Mouse (Mus musculus): ENCODE results near the gene Sergef. TPM values are rescaled to one million over a fixed set of nuclear protein-coding genes. Genes with fewer than 3 reads are reported as not detected.

The Sergef gene
- total RNA-seq, 2 experiments from 2014 or later, result 42.4 to 45.4 TPM

DNA sequence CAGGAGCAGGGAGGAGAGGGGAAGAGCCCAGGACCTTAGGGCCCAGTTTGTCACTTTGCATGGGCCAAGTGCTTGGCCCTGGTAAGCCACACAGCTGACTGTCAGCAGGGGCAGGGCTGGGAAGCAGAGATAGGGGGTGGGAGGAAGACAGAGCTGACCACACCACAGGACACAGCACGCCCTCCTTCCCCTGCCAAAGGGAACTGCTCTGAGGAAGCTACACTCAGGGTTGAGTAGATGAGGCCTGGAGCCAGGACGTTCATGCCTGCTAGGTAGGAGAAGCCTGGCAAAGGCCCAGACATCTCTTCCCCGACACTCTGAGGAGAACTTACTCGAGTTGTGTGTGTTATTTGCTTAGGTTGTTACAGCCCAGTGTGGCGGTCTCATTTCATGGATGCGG, 193.7 kb downstream of the Sergef start:
- DNase-seq, result no peak

DNA sequence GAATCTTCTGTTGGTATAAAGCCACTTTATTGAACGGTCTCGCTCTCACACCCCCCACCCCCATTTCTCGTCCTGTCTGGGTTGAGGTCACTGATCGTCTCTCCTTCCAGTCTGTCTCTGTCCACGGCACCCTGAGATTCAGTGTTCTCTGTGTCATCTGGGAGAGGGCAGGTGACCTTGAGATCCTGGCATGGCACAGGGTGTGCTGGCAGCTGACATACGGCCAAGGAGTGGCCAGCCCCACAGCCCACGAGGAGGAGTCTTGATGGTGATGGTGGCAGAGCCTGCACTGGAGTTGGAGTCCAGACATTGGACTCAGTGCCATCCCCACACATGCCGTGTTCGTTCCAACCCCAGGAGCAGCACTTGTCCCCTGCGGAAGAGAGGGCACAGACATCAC, 196.4 kb downstream of the Sergef start:
- DNase-seq, result no peak

DNA sequence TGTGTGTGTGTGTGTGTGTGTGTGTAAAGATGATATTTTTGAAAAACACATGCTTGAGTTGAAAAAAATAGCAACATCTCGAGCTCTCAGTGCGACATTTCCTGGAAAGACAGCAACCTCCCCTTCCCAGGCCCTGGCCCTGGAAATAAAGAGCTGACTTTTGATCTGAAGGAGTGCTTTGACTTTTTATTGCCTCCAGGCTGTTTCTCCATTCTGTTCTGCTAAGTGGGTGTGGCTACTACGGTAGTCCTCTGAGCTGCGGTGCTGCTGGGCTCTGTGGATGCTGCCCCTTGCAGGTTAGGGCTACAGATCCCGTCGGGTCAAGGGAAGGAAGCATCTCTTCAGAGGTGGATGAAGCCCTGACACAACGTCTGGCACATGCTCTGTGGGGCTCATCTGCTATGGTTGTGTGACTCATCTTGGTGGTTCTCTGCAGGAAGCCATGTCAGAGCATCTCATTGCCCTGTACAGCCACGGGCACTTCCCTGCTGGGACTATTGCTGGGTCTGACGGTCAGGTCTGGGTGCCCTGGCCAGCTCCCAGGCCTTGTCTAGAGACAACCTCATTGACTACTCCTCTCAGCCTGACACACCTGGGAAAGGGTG, 201.0 kb downstream of the Sergef start:
- no peak for DNase-seq

DNA sequence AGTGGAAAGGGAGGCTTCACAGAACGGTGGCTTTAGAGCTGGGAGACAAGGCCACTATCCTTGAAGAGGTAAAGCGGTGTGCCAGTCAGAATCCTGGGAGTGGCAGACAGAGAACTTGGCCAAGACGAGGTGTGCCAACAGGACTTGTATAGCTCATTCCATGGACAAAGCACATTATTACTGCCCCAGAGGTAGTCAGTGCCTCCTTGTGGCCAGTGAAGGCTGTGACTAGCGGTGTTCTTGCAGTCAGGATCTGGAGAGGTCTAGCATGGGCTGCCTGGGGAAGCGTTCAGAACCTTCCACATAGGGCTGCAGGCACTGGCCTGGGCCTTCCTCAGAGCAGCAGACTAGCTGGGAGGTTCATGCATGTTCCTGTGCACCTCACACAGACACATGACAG, 203.8 kb downstream of the Sergef start:
- DNase-seq, result no peak

DNA sequence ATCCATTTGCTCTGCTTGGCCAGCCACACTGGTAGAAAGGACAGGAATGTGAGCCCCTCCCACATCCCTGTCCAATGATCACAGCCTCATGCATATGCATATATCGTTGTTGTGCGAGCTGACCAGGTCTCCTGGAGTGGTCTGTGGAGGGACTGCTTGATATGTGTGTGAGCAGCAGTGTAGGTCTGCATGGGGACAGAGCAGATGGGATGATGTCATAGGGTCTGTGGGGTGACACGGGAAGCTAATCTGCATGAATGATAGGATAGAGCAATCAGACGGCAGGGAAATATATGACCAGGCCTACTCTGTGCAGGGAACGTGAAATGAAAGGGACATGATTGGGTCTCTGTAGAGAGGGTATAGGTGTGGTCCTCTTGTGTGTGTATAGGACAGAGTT, 205.7 kb downstream of the Sergef start:
- DNase-seq, result no peak

DNA sequence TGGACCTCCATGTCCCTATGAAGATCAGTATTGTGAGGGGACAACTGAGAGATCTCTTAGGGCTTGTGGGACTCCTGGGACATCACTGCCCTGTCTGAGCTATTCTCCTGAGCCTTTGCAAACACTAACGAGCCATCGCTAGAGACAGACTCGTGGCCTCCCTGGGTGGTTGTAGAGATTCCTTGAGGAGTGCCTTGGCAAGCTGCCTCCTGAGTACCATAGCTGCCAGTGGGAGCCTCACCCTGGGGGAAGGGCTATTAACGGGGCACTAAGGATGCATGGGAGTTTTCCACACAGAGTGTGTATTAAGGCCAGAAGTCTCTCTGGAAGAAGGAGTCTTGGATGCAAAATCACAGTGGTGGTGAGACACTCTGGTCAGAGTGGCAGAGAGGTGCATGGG, 214.6 kb downstream of the Sergef start:
- no peak for DNase-seq

DNA sequence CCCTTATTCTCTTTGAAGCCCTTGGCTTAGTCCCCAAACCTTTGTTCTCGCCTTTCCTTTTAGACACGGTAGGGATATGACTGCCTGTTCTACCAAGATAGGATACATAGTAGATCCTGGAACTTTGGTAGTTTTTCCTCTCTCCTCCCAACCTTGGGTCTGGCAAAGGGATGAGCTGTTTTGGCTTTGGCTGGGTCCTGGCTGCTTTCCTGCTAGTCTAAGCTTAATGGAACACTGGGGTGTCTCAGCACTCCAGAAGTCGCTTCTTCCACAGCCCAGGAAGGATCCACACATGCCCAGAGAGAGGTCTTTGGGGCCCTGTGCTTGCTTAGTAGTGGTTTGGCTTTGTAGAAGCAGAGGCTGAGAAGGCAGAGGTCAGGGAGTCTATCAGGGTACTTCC, 215.7 kb downstream of the Sergef start:
- DNase-seq, result no peak

DNA sequence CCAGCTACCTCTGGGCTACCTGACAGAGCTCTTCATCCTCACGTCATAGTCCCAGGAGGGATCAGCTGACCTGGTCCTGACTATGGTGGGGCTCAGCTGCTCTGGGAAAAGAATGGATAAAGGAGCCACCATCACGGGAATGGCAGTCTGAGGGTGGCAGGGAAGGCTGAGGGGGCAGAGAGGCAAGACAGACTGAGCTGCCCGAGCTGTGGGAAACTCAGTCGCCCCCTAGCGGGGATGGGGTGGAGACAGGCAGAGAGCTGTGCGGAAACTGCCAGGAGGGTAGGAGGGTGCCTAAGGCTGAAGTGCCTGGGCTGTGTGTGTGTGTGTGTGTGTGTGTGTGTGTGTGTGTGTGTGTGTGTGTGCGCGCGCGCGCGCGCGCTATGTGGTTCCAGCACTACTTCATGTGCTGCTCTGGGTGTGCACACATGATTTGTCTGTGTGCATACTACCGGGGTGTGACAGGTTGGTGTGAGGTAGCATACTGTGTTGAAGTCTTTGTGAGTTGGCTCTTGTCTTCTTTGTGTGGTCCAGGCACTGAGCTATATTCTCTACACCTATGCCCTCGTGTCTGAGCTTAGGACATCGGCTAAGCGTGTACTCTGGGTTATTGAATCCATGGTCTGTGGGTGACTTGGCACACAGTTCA, 216.7 kb downstream of the Sergef start:
- DNase-seq, result peak; percentile 76 to 78

DNA sequence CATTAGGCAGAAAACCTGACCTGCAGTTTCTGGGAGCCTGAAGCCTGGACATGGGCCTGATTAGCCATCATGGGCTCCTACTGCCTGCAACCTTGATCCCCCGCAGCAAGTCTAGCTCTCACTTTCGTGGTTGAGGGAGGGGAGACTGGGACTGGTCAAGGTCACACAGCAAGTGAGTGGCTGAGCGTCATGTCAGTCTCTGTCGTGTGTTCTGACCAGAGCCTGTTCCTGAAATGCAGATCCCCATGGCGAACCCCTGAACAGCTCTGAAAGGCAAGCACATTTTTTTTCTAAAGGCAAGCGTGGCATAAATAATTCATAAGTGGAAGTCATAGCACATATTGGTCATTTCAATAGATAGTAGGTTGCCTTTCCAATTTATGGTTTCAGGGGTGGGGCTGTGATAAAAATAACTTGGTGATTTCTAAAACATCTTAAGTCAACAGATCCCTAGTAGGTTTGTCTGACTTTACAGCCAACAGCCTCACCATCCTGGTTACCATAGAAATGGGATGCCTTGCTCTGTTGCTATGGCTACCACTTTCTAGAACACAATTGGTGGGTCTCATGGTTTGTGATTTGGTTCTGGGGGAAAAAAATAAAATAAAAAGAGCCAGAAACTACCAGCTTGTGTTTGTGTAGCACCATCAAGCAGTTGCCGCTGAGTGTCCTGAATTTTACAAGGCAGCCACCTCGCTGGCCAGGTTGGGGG, 217.4 kb downstream of the Sergef start:
- peak in 1 of 2 experiments; percentile 35 for DNase-seq

DNA sequence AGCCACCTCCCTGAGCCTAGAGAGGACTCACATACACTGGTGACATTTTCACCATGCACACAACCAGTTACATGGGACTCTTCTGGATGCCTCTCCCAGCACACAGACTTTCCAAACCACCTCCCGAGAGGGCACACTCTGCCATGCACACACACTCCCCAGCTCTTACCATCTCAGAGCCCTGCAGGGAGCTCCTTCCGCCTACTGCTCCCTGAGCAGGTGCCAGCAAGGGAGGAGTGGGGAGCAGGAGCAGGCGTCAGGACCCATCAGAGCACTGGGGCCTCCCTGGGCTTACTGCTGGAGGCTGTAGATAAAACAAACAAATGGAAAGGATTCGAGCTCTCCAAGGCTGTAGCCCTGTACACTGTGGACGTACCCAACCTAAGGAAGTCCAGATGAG, 218.1 kb downstream of the Sergef start:
- no peak for DNase-seq

DNA sequence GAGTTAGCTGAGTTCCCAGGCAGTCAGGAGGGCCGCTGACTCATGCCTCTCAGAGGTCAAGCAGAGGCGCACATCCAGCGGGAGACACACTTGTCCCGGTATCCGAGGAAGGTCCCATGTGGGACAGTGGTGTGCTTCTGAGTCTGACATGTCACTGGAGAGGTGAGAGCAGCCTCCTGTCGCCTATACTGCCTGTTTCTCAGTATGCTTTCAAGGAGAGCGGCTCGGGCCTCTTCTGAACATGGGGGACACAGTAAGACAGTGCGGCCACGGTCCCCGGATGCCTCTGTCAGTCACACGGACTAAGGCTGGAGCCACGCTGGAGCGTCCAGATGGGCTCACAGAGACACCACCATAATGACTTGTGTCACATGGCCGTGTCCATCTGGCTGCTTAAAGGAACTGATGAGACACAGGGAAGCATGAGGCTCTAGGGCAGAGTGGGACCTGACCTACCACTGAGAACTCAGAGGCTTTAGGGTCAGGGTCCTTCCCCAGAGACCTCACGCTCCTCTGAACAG, 221.4 kb downstream of the Sergef start:
- no peak for DNase-seq

DNA sequence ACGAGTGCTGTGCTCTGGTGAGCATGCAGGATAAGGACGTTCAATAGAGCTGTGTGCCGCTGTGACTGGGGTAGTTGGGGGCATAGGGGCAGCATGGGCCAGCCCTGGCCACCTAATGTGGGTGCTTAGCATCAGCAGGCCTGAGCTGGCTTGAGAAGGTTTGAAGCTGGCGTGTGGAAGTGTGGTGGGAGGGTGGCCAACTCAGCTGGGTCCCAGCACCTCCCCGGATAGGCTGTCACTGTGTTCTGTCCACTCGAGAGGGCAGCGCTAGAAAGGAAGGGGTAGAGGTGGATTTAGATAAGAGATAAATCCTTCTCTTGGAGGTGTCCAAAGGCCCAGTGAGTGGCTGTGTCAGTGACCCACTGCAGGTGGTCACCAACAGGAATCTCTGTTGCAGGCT, 222.1 kb downstream of the Sergef start:
- no peak for DNase-seq

DNA sequence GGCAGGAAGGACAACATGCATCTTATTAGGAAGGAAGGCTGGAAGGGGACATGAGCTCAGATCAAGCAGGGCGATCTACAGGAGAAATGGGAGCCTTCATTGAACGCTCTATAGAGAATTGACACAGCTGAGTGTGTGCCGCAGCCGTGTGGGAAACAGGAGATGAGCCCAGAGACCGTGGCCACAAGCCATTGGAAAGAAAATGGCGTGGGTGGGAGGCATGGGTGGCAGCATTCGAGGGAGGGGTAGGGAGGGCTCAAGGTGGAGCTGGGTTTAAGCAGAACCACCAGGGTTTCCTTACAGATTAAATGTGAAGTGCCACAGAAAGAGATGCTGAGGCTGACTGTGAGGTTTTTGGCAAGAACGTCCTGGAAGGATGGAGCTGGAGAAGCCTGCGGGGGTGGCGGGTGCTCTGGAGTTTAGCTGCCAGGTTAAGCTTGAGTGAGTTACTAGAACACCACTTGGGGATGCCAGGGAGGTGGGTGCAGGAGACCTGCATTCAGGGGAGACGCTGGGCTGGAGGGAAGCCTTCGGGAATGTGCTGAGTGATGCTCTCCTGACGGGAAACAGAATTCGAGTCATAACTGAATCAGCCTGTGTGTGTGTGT, 223.7 kb downstream of the Sergef start:
- DNase-seq, result peak in 1 of 2 experiments; percentile 37

DNA sequence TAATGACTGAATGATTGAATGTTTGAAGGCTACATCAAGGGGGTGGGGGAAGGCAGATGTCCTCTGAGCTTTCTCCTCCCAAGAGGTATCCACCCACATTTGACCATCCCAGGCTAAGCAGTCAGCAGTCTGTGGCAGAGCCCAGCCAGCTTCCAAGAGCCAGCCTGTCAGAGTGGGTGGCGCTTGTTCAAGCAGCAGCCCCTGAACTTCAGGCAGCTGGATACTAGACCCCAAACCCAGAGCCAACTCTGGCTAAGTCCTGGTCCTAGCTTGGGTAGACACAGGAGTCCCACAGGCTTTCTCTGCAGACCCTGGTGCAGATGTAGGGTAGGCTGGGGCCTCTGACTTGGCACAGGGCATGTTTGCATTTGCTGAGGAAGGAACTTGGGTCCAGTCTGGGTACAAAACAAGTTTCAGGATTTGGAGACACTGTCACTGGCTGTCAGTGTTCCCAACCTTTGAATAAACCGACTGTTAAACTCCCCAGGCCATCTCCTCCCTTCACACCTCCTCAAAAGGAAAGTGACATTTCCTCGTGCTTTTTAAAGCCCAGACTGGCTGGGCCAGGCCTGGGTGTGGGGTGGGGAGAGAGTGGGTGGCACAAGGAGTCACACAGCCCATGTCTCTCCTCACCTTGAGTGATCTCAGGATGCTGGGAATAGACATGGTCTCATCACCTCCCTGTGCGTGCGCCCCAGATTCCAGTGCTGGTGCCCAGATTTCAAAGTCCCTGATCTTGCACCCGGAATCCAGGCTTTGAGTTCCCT, 225.5 kb downstream of the Sergef start:
- DNase-seq, result no peak

DNA sequence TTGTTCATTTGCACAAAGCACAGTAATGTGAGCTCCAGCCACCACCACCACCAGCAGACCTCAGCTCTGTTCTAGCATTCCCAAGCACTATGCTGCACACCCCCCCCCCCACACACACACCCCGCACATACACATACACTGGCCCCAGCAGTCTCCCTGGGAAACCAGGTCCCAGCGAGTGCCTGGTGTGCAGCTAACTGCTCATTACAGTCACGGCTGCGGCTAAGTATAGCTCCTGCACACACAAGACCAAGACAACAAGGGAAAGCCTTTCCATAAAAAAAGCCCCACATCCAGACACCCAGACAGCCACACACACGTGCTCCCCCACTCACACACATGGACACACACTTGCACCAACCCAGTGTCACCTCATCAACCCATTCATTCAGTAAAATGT, 226.8 kb downstream of the Sergef start:
- DNase-seq, result no peak

DNA sequence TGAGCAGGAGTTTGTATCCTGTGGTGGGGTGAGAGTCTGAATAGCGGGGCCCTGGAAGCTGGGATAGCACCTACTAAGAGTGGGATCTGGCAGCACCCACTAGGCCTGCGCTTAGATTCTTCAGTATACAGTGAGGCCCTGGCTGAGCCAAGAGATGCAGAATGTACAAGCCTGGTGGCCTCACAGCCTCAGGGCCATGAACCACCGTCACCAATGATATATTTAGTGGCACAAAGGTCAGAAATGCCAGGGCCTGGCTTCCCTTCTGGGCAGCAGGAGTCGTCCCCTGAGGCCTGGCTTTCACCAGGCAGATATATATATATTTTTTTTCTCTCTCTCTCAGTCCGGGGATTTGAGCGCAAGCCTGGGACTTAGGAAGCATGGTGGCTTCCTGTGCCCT, 228.9 kb downstream of the Sergef start:
- no peak for DNase-seq

DNA sequence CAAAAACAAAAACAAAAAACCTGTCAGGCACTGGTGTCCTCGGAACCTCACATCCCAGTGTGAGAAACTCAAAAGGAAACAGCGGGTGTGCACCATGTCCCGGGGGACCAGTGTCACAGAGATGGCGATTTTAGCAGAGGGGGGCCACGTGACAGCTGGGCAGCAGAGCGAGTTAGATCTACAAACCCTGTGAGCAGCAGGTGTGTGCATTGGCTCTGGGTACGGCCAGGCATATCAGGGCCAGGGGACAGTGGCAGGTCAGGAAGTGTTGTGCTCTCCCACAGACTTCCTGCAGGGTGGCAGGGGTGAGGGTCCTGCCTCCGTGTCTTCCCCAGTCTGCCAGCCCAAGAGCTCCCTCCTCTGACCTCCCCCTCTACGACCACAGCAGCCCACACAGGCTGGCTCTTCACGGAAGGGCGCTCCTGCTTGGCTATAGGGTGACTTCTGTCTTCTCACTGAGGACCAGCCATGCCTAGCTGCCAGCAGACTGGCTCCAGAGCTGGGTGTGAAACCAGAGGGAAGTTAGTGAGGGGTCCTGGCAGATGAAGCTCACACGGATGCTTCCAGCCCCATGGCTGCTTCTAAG, 230.3 kb downstream of the Sergef start:
- DNase-seq, result no peak

DNA sequence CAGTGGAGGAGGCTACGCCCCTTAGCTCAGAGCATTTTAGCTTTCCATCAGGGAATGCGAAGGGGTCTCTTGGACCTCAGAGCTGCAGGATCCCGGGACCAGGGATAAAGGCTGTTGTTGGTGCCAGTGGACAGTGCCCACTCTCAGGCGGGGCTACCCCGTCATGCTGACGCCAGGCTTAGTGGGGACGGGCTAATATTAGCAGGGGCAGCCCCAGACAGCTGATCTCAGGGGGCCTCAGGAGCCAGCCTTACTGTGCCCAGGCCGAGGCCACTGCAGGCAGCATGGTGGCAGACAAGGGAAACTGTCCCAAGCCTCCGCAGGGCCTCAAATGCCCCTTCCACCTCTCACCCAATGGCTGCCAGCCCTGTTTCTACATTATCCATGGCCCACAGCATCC, 231.0 kb downstream of the Sergef start:
- no peak for DNase-seq

DNA sequence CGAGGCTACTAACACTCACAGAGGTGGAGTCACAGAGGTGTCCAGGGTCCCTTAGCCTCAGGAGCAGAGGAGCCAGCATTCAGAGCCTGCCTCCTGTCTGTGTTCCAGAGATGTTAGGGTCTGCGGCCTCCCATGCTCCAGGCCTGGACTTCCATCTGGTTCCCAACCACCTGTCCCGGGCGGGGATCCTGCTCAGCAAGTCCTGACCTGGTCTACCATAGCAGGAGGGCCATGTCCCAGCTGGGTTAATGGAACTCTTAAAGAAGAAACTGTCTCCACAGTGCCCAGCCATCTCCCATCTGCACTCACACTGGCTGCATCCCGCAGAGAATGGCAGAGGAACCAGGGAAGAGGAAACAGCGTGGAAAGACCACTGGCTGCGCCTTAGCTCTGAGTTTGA, 234.9 kb downstream of the Sergef start:
- no peak for DNase-seq

DNA sequence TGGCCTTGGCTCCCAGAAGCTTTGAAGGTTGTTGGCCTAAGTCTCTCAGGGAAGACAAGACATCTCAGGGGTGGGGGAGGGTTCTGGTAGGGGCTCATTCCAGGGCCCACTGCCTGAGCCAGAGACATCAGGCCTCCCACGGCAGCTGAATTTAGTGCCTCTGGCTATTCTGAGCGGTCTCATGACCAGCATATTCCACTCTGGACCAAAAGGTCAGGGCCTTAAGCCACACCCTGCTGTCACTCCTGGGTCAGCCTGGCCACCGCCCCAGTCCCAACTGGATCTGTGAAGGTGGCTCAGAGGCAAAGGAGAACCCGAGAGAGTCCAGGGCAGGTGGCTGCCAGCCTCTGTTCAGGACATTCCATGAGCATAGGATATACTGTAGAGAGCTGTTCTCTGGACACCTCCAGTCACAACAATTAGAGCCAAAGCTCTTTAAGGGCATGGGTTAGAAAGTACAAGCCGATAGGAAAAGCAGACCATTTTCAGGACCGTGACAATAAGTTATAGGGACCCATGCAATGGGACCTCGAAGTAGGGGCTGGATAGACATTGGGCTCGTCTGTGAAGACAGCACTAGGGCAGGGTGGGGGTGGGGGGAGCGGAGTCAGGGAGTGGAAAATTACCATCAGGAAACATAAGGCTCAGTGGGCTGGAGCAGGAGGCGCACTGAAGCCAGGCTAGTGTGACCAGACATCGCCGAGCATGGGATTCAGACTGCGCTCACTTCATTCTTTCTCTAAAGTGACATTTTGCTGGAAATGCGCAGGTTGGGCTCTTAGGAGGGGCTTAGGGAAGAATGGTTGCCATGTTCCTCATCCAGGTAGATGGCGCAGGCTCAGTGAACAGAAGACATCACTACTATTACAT, 235.8 kb downstream of the Sergef start:
- DNase-seq, result peak in 1 of 2 experiments; percentile 2

All from layer of hippocampus, postnatal 36 days (tissue).